Mouse (Mus musculus) E14TG2a.4 (cell line): ENCODE measurements around the gene 2900011O08Rik.
A peak's percentile ranks its signal among the peaks of the same experiment; 100 is the strongest.

Experiments used
- H3K27me3 ChIP-seq: 2 replicates; pipeline ENCODE4 v1.6.1; 2014; ENCODE audit warnings: low read length, control low read depth; ENCODE audit not compliant: insufficient read depth
- H3K36me3 ChIP-seq: 2 replicates; pipeline ENCODE4 v1.6.1; 2014; ENCODE audit warnings: low read length, control low read depth; ENCODE audit not compliant: insufficient read depth
- H3K4me1 ChIP-seq: replicated peaks from 2 replicates; pipeline ENCODE4 v1.6.1; 2014; ENCODE audit warnings: low read depth, low read length, control low read depth
- H3K4me3 ChIP-seq: replicated peaks from 2 replicates; pipeline ENCODE4 v1.5.1; 2014; ENCODE audit warnings: mild to moderate bottlenecking, low read length
- H3K9me3 ChIP-seq: 2 replicates; pipeline ENCODE4 v1.6.1; 2014; ENCODE audit warnings: low read length, control low read depth
- CTCF ChIP-seq: conservative IDR thresholded peaks from 2 replicates; pipeline ENCODE4 v1.5.1; 2014; ENCODE audit warnings: low read length
- NANOG ChIP-seq: IDR thresholded peaks from 2 replicates; pipeline ENCODE4 v1.6.1; 2014; ENCODE audit warnings: borderline replicate concordance, low read length, mixed read lengths
- POU5F1 ChIP-seq: IDR thresholded peaks from 2 replicates; pipeline ENCODE4 v1.6.1; 2014; ENCODE audit warnings: low read length, borderline replicate concordance

Gene 2900011O08Rik

DNA sequence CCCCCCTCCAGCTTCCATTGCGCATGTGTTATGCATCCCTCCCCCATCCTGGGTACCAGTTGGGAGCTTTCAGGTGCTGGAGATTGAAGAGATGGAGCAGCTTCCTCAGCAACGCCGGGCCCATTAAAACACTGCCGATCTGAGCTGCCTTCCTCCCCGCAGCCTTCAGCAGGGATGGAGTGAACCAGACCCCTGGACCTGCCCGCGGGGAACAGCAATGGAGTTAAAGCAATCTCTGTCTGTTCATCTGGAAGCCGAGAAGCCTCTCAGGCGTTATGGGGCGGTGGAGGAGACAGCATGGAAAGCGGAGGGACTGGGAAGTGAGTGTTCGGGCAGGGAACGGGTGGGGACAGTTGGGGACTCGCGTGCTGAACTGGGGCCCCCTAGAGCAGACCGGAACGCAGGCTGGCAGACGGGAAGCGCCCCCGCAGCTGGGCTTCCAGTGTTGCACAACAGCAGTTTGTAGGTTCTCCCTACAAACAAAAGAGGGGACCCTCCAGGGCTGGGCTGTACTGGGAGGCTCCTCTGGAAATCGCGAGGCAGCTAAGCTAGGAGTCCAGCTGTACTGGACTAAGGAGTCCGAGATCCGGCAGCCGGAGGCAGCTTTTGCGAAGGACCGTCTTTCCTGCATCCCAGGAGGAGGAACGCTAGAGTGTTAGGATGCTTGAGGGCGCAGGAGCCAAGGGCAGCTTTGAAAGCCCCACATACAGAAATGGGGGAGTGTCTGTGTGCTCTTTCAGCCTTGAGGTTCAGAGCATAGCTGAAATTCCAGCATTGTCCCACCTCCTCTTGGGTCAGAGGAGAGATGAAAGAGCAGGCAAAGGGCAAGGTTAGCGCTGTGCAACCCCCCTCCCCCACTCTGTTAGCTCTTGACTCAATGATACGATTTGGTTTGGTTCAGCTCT lies at the start of gene 2900011O08Rik, which contains the start of gene Ifitm7:
TSS of gene 2900011O08Rik (plus strand) at position 31 of the 905 bp plus-strand sequence.
TSS of gene Ifitm7 (minus strand) at position 315 of the 905 bp plus-strand sequence.
- H3K36me3 ChIP-seq: peaks cover 33% of the 10 kb centered on the region
- H3K4me1 ChIP-seq: peaks cover 71% of the 10 kb centered on the region
- peak within 1 kb of the TSS; percentile 88 for H3K4me3 ChIP-seq
- peak; percentile 55; the same call in 1 of the 2 replicates for TF ChIP-seq NANOG
- no peak for TF ChIP-seq POU5F1
- TF ChIP-seq CTCF: no peak
- no peaks in the 10 kb centered on the region for H3K27me3 ChIP-seq
- H3K9me3 ChIP-seq: peaks cover 29% of the 10 kb centered on the region

- peaks cover 30% of the 10 kb centered on the region for H3K4me1 ChIP-seq
- peaks cover 4% of the 10 kb centered on the region; the same call in 1 of the 2 replicates for H3K36me3 ChIP-seq
- no peak for TF ChIP-seq NANOG
- TF ChIP-seq CTCF: no peak
- TF ChIP-seq POU5F1: no peak
- peaks cover 13% of the 10 kb centered on the region for H3K27me3 ChIP-seq
- H3K4me3 ChIP-seq: peak overlapping the region; percentile 90
- H3K9me3 ChIP-seq: 0 out of 2 replicates have a peak, but pooled peaks cover 4% of the 10 kb centered on the region
Measured at GRCm38 (mm10) chr16:13940139-13940846, 46.1 kb upstream of the 2900011O08Rik start.

DNA sequence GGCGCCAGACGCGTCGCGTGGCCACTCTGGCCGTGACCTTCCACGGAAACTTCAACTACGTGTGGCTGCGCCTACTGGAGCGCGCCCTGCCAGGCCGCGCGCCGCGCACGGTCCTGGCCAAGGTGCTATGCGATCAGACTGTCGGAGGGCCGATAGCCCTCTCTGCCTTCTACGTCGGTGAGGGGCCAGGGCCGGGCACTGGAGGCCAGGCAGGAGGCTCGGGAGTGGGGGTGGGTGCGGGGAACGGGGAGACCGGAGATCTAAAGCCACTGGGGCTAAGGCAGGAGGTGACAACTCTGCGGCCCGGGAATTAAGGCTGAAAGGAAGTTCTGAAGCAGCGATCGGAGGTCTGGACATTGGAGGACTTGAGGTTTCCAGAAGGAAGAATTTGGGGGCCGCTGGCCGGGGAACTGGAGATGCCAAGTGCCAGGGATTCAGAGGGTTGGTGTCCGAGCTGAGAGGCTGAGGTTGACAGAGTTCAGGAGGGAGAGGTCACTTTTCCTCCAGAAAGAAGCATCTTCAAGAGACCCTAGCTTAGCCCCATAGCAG lies 45.5 kb upstream of the 2900011O08Rik start:
- Histone ChIP-seq H3K36me3 (peaks cover 4% of the 10 kb centered on the region; the same call in 1 of the 2 replicates), H3K4me1 (peaks cover 30% of the 10 kb centered on the region), H3K9me3 (0 out of 2 replicates have a peak, but pooled peaks cover 4% of the 10 kb centered on the region), H3K27me3 (peaks cover 13% of the 10 kb centered on the region), H3K4me3 (peak overlapping the region; percentile 90)
- TF ChIP-seq POU5F1 (no peak), NANOG (no peak), CTCF (no peak)

DNA sequence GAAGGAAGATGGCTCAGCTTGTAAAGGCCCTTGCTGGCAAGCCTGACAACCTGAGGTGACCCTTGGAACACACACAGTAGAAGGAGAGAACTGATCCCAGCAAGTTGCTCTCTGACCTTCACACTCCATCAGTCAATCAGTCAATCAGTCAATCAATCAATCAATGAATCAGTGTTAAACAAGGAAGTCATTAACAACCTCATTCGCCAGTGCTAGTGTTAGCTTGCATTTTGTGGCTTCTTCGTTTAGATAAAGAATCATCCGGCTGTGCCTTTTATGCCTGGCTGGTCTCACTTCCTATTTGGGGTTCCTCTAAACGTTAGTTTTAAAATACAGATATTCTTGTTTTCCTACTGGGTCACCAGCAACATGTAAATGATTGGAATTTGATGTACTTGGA lies 42.2 kb upstream of the 2900011O08Rik start:
- H3K4me3 ChIP-seq: no peak overlapping the region
- peaks cover 7% of the 10 kb centered on the region for H3K9me3 ChIP-seq
- H3K36me3 ChIP-seq: peaks cover 23% of the 10 kb centered on the region
- H3K27me3 ChIP-seq: peaks cover 13% of the 10 kb centered on the region
- peaks cover 33% of the 10 kb centered on the region for H3K4me1 ChIP-seq
- TF ChIP-seq POU5F1: no peak
- TF ChIP-seq CTCF: no peak
- peak; percentile 79; the same call in 1 of the 2 replicates for TF ChIP-seq NANOG

DNA sequence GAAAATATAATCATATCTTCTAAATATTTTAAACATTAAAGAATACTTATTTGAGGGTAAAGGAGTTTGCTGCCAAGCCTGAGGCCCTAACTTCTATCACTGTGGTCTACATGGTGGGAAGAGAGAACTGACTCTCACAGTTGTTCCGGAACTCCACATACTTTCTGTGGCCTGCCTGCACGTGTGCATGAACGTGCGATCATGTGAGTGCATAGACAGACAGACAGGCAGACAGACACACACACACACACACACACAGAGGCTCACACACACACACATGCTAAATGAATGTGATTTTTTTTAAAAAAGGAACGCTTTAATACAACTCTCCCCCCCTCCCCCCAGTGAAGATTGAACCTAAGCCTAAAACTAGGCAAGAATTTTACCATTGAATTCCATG lies 41.7 kb upstream of the 2900011O08Rik start:
- H3K36me3 ChIP-seq: peaks cover 23% of the 10 kb centered on the region
- H3K4me1 ChIP-seq: peaks cover 33% of the 10 kb centered on the region
- H3K4me3 ChIP-seq: no peak overlapping the region
- H3K27me3 ChIP-seq: peaks cover 13% of the 10 kb centered on the region
- TF ChIP-seq CTCF (no peak), POU5F1 (no peak), NANOG (no peak)
- peaks cover 13% of the 10 kb centered on the region for H3K9me3 ChIP-seq

DNA sequence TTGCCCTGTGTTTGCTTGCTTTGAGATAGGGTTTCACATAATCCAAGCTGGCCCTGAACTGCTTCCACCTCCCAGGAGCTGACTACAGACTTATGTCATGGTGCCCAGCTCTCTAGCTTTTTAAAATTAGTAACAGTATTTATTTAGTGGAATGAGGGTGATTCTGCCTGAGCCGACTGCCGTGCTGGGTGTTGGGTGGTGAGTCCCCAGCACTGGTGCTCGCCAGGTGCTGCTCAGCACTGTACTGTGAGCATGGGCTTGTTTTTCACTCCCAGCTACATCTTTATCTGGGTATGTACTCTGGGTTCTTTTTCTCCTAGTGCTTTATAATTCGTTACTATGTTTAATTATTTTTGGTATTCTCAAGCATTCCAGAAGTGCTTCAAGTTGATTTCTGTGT lies 41.3 kb upstream of the 2900011O08Rik start:
- Histone ChIP-seq H3K4me3 (no peak overlapping the region), H3K27me3 (peaks cover 13% of the 10 kb centered on the region), H3K9me3 (peaks cover 17% of the 10 kb centered on the region), H3K36me3 (peaks cover 23% of the 10 kb centered on the region), H3K4me1 (peaks cover 30% of the 10 kb centered on the region)
- TF ChIP-seq NANOG (no peak), POU5F1 (no peak), CTCF (no peak)

- TF ChIP-seq POU5F1: no peak
- no peak for TF ChIP-seq NANOG
- TF ChIP-seq CTCF: no peak
- Histone ChIP-seq H3K4me1 (peaks cover 26% of the 10 kb centered on the region), H3K27me3 (peaks cover 8% of the 10 kb centered on the region), H3K4me3 (no peak overlapping the region), H3K36me3 (peaks cover 23% of the 10 kb centered on the region), H3K9me3 (peaks cover 28% of the 10 kb centered on the region)
Measured at GRCm38 (mm10) chr16:13946306-13946705, 40.1 kb upstream of the 2900011O08Rik start.

- Histone ChIP-seq H3K4me1 (peaks cover 9% of the 10 kb centered on the region; the same call in 1 of the 2 replicates), H3K4me3 (no peak overlapping the region), H3K9me3 (peaks cover 33% of the 10 kb centered on the region), H3K27me3 (no peaks in the 10 kb centered on the region), H3K36me3 (peaks cover 18% of the 10 kb centered on the region)
- no peak for TF ChIP-seq POU5F1
- TF ChIP-seq NANOG: peak; percentile 48; the same call in 1 of the 2 replicates
Measured at GRCm38 (mm10) chr16:13951245-13951644, 35.2 kb upstream of the 2900011O08Rik start.
